Mouse (Mus musculus): ENCODE measurements around the gene Jade2. TPM values are rescaled to one million over a fixed set of nuclear protein-coding genes. Genes with fewer than 3 reads are reported as not detected.

Gene Jade2
- 0.69 and 0.78 TPM in 2 replicates for polyA plus RNA-seq (2016; fragmentation: Nextera tagmentation; extraction: Ambion mirVana)

DNA sequence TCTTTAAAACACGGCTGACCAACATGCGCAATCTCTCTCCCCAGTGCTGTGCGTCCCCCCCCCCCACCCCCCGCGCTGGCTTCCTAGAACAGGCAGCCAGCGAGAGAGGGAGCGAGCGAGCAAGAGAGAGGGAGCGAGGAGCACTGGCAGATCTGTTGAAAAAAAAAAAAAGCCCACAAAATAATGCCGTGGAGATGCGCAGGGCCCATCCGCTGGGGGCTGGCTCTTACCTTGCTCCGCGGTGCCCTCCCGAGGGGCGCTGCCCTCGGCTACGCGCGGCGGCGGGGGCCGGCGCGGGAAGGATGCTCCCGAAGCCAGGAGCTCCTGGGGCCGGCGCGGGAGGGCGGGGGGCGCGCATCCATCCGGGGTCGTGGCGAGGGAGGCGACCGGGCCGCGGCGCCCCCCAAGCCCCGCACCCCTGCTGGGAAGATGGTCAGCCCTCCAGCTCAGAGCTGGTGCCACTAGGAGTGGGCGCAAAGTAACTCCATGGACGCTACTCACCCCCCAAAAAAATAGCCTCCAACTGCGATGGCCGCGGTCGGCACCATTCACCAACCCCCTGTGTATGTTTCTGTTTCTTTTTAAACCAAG is at the start of gene Jade2:
Gene Jade2, minus strand, starts transcription at position 573 of the 591 bp plus-strand sequence.
- peak; percentile 64 for DNase-seq (ENCODE audit: low spot score)
- Histone ChIP-seq H3K36me3 (no peaks in the 10 kb centered on the region), H3K4me1 (peaks cover 60% of the 10 kb centered on the region), H3K27me3 (ENCODE audit: low read depth, poor library complexity, severe bottlenecking) (peaks cover 69% of the 10 kb centered on the region), H3K27ac (peak within 1 kb of the TSS; percentile 78), H3K9me3 (replicated peaks) (no peaks in the 10 kb centered on the region), H3K4me3 (peak within 1 kb of the TSS; percentile 74)
- WGBS: under 1% methylated on average over 47 of the region's 47 CpGs

- Histone ChIP-seq H3K27ac (no peak overlapping the region), H3K9me3 (replicated peaks) (no peaks in the 10 kb centered on the region), H3K4me1 (no peaks in the 10 kb centered on the region), H3K4me3 (no peak overlapping the region), H3K27me3 (ENCODE audit: low read depth, poor library complexity, severe bottlenecking) (peaks cover 7% of the 10 kb centered on the region; the same call in 1 of the 2 replicates), H3K36me3 (no peaks in the 10 kb centered on the region)
- WGBS: 87% methylated on average over 3 of the region's 3 CpGs
- no peak for DNase-seq (ENCODE audit: low spot score)
Observed at GRCm38 (mm10) chr11:51904224-51904623, 46.8 kb upstream of the Jade2 start.

GRCm38 (mm10) chr11:51899691-51900090 is 42.2 kb upstream of the Jade2 start:
- no peaks in the 10 kb centered on the region for H3K36me3 ChIP-seq
- H3K27ac ChIP-seq: no peak overlapping the region

GRCm38 (mm10) chr11:51898326-51899080 is 41.0 kb upstream of the Jade2 start:
- Histone ChIP-seq H3K4me3 (no peak overlapping the region), H3K27me3 (ENCODE audit: low read depth, poor library complexity, severe bottlenecking) (peaks cover 24% of the 10 kb centered on the region), H3K36me3 (no peaks in the 10 kb centered on the region), H3K27ac (no peak overlapping the region), H3K9me3 (replicated peaks) (no peaks in the 10 kb centered on the region), H3K4me1 (peaks cover 6% of the 10 kb centered on the region; the same call in 1 of the 2 replicates)
- no peak for DNase-seq (ENCODE audit: low spot score)
- WGBS: 52% methylated on average over 21 of the region's 21 CpGs

More at GRCm38 (mm10) chr11:51899691-51900090, 42.2 kb upstream of the Jade2 start:
- Histone ChIP-seq H3K27me3 (ENCODE audit: low read depth, poor library complexity, severe bottlenecking) (peaks cover 24% of the 10 kb centered on the region), H3K9me3 (replicated peaks) (no peaks in the 10 kb centered on the region), H3K4me1 (peaks cover 6% of the 10 kb centered on the region; the same call in 1 of the 2 replicates), H3K4me3 (no peak overlapping the region)
- no peak for DNase-seq (ENCODE audit: low spot score)
- WGBS: 93% methylated on average over 10 of the region's 10 CpGs

GRCm38 (mm10) chr11:51897311-51897710 is 39.9 kb upstream of the Jade2 start:
- Histone ChIP-seq H3K4me1 (peaks cover 6% of the 10 kb centered on the region; the same call in 1 of the 2 replicates), H3K27ac (no peak overlapping the region), H3K9me3 (replicated peaks) (no peaks in the 10 kb centered on the region), H3K27me3 (ENCODE audit: low read depth, poor library complexity, severe bottlenecking) (peaks cover 24% of the 10 kb centered on the region), H3K36me3 (no peaks in the 10 kb centered on the region), H3K4me3 (no peak overlapping the region)
- 90% methylated on average over 11 of the region's 11 CpGs for WGBS
- no peak for DNase-seq (ENCODE audit: low spot score)

GRCm38 (mm10) chr11:51896012-51896411 is 38.6 kb upstream of the Jade2 start:
- H3K4me1 ChIP-seq: peaks cover 6% of the 10 kb centered on the region; the same call in 1 of the 2 replicates
- WGBS: 23% methylated on average over 4 of the region's 4 CpGs
- DNase-seq (ENCODE audit: low spot score): no peak
- no peaks in the 10 kb centered on the region for H3K9me3 ChIP-seq (replicated peaks)
- no peak overlapping the region for H3K27ac ChIP-seq
- no peaks in the 10 kb centered on the region for H3K36me3 ChIP-seq
- peaks cover 24% of the 10 kb centered on the region for H3K27me3 ChIP-seq (ENCODE audit: low read depth, poor library complexity, severe bottlenecking)
- H3K4me3 ChIP-seq: no peak overlapping the region

DNA sequence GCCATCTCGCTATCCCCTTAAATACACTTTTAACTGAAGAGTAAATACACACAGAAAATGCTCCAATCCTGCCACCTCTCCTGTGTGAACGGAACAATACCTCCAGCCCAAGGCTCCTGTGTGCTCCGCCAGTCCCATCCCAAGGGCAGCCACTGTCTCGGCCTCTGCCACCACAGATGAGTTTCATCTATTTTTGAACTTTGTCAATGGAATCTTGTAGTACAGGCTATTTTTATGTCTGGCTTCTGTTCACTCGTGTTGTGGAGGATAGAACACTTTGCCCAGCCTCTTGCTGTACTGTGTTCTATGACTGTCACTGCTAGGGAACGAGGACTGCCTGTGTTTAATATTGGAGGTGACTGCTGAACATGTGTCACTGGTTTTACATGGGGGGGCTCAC is 28.2 kb upstream of the Jade2 start:
- 0 out of 2 replicates have a peak, but pooled peaks cover 4% of the 10 kb centered on the region for H3K4me1 ChIP-seq
- WGBS: 90% methylated on average over 6 of the region's 6 CpGs
- H3K27me3 ChIP-seq (ENCODE audit: low read depth, poor library complexity, severe bottlenecking): no peaks in the 10 kb centered on the region

GRCm38 (mm10) chr11:51884092-51884491 is 26.6 kb upstream of the Jade2 start:
- no peaks in the 10 kb centered on the region for H3K27me3 ChIP-seq (ENCODE audit: low read depth, poor library complexity, severe bottlenecking)
- no peaks in the 10 kb centered on the region for H3K9me3 ChIP-seq (replicated peaks)
- DNase-seq (ENCODE audit: low spot score): no peak
- no peak overlapping the region for H3K4me3 ChIP-seq
- H3K4me1 ChIP-seq: 0 out of 2 replicates have a peak, but pooled peaks cover 4% of the 10 kb centered on the region
- H3K27ac ChIP-seq: no peak overlapping the region
- WGBS: 66% methylated on average over 1 of the region's 1 CpGs
- H3K36me3 ChIP-seq: no peaks in the 10 kb centered on the region

More for the DNA sequence above, 28.2 kb upstream of the Jade2 start:
- H3K9me3 ChIP-seq (replicated peaks): no peaks in the 10 kb centered on the region
- no peak overlapping the region for H3K27ac ChIP-seq
- DNase-seq (ENCODE audit: low spot score): no peak
- H3K36me3 ChIP-seq: no peaks in the 10 kb centered on the region
- H3K4me3 ChIP-seq: no peak overlapping the region

GRCm38 (mm10) chr11:51883670-51884069 is 26.2 kb upstream of the Jade2 start:
- Histone ChIP-seq H3K9me3 (replicated peaks) (no peaks in the 10 kb centered on the region), H3K27ac (no peak overlapping the region), H3K4me1 (0 out of 2 replicates have a peak, but pooled peaks cover 4% of the 10 kb centered on the region), H3K36me3 (no peaks in the 10 kb centered on the region), H3K27me3 (ENCODE audit: low read depth, poor library complexity, severe bottlenecking) (no peaks in the 10 kb centered on the region), H3K4me3 (no peak overlapping the region)
- DNase-seq (ENCODE audit: low spot score): no peak
- WGBS: 57% methylated on average over 5 of the region's 5 CpGs

DNA sequence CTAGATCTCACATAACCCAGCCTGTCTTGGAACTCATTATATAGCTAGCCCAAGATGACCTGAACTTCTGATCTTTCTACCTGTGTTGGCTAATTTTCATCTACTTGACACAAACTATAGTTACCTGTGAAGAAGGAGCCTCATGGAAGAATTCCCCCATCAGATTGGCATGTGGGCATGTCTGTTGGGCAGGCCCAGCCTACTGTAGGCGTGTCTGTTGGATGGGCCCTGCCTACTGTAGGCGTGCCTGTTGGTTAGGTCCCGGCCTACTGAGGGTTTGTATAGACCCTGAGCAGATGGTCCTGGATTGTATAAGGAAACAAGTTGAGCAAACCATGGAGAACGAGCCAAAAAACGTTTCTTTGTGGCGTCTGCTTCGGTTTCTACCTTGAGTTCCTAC is 24.3 kb upstream of the Jade2 start:
- WGBS: 83% methylated on average over 7 of the region's 7 CpGs
- Histone ChIP-seq H3K4me3 (no peak overlapping the region), H3K27me3 (ENCODE audit: low read depth, poor library complexity, severe bottlenecking) (no peaks in the 10 kb centered on the region), H3K36me3 (no peaks in the 10 kb centered on the region), H3K9me3 (replicated peaks) (no peaks in the 10 kb centered on the region), H3K4me1 (0 out of 2 replicates have a peak, but pooled peaks cover 4% of the 10 kb centered on the region), H3K27ac (no peak overlapping the region)
- DNase-seq (ENCODE audit: low spot score): no peak

DNA sequence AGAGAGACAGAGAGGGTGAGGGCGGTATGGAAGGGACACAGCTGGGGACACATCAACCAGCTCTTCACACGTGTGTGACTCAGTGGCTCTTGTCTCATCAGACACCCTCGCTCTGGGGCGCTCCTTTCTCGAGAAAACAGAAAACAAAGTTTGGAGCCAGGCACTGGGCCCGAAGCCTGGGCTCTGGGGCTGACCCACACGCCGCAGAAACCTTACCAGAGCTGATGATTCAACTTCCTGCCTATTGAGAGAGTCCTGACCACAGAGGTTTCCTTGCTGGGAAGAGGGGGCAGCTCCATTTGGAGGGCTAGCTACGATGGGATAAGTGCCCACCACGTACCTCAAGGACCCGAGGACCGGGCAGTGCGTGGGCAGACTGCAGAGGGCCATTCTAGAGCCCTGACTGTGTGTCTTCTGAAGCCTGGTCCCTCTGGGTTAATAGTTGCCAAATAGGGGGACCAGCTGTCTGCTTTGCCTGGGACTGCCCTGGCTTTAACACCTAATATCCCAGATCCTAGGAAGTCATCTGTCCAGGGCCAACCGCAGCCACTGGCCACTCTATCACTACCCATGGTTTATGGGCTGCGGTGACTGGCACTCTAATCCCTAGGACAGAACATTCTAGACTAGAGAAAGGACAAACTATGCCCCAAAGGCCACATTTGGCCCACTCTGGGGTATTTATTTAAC is 23.7 kb upstream of the Jade2 start:
- no peak for DNase-seq (ENCODE audit: low spot score)
- Histone ChIP-seq H3K27me3 (ENCODE audit: low read depth, poor library complexity, severe bottlenecking) (no peaks in the 10 kb centered on the region), H3K27ac (no peak overlapping the region), H3K4me1 (0 out of 2 replicates have a peak, but pooled peaks cover 4% of the 10 kb centered on the region), H3K9me3 (replicated peaks) (no peaks in the 10 kb centered on the region), H3K36me3 (no peaks in the 10 kb centered on the region), H3K4me3 (no peak overlapping the region)
- 91% methylated on average over 15 of the region's 15 CpGs for WGBS

DNA sequence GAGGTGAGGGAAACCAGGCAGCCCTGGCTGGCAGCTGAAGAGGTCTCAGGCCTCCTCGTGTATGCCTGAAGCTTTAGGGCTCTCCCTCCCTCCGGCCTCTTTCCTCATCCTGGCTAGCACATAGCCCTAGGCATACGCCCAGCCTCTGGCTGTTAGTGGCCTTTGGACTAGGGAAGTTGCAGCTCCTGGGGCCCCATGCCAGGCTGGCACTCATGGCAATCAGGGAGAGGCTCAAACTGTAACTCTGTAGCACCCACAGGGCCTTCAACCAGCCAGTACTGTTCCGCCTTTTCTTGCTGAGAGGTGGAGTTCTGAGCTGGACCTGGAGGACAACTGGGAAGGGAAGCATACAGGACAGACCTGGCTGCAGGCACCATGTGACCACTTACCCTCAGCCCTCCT is 19.5 kb upstream of the Jade2 start:
- 76% methylated on average over 4 of the region's 4 CpGs for WGBS
- Histone ChIP-seq H3K4me3 (no peak overlapping the region), H3K36me3 (no peaks in the 10 kb centered on the region), H3K27ac (0 out of 2 replicates have a peak overlapping the region, but pooled peaks have one; percentile 10), H3K4me1 (no peaks in the 10 kb centered on the region), H3K27me3 (ENCODE audit: low read depth, poor library complexity, severe bottlenecking) (no peaks in the 10 kb centered on the region), H3K9me3 (replicated peaks) (no peaks in the 10 kb centered on the region)
- no peak for DNase-seq (ENCODE audit: low spot score)

GRCm38 (mm10) chr11:51875792-51876195 is 18.3 kb upstream of the Jade2 start:
- no peak for DNase-seq (ENCODE audit: low spot score)
- no peaks in the 10 kb centered on the region for H3K27me3 ChIP-seq (ENCODE audit: low read depth, poor library complexity, severe bottlenecking)
- no peak overlapping the region for H3K27ac ChIP-seq
- H3K4me3 ChIP-seq: no peak overlapping the region
- H3K36me3 ChIP-seq: no peaks in the 10 kb centered on the region
- H3K4me1 ChIP-seq: no peaks in the 10 kb centered on the region
- WGBS: 21% methylated on average over 4 of the region's 4 CpGs
- no peaks in the 10 kb centered on the region for H3K9me3 ChIP-seq (replicated peaks)
